Mouse (Mus musculus): ENCODE measurements around the gene Cep55. TPM values are rescaled to one million over a fixed set of nuclear protein-coding genes. Genes with fewer than 3 reads are reported as not detected.
A peak's percentile ranks its signal among the peaks of the same experiment; 100 is the strongest.

The Cep55 gene
- polyA plus RNA-seq, 2 experiments, result 21.0 to 22.0 TPM

DNA sequence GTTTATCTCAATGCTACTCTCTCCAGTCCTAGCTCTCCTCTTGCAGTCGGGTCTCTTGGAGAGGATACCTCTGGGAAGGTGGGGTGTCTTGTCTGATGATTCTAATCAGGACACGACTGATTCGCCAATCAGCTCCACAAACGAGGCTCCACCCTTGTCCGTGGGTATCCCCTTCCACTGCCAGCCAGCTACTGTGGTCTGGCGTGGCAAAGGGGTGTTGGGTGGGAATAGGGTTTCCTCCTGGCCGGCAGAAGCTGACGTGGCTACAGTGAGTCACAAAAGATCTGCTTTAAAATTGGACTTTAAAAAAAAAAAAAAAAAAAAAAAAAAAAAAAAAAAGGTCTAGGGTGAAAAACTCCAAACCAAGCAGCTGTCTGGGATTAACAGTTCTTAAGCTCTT, 56.2 kb downstream of the Cep55 start:
- no peak for TF ChIP-seq POLR2A (IDR thresholded peaks at IDR 0.05; ENCODE audit: borderline replicate concordance, extremely low read depth, insufficient read depth, insufficient read length)
- no peaks in the 10 kb centered on the region for H3K9me3 ChIP-seq (ENCODE audit: control insufficient read depth, low read length)
- no peaks in the 10 kb centered on the region for H3K36me3 ChIP-seq (ENCODE audit: control insufficient read depth, insufficient read depth, low read length)
- no peaks in the 10 kb centered on the region for H3K27me3 ChIP-seq (ENCODE audit: control insufficient read depth, insufficient read depth, low read length)
- H3K9ac ChIP-seq (ENCODE audit: low read depth, low read length, severe bottlenecking), result no peak overlapping the region
- ATAC-seq (ENCODE audit: low FRiP score, low read depth), result no peak
- no peak overlapping the region for H3K4me2 ChIP-seq (replicated peaks; ENCODE audit: low read depth, low read length, severe bottlenecking)
- WGBS, result 76% methylated on average over 8 of the region's 8 CpGs
- no peak for DNase-seq (ENCODE audit: low spot score)
- no peaks in the 10 kb centered on the region for H3K4me1 ChIP-seq (ENCODE audit: control insufficient read depth, insufficient read depth, low read length)
- no peak overlapping the region for H3K27ac ChIP-seq (replicated peaks; ENCODE audit: low read depth, low read length)
- H3K4me3 ChIP-seq (replicated peaks; ENCODE audit: low read length), result no peak overlapping the region

- no peak for TF ChIP-seq POLR2A (IDR thresholded peaks at IDR 0.05; ENCODE audit: borderline replicate concordance, extremely low read depth, insufficient read depth, insufficient read length)
- Histone ChIP-seq H3K27me3 (ENCODE audit: control insufficient read depth, insufficient read depth, low read length) (no peaks in the 10 kb centered on the region), H3K9me3 (ENCODE audit: control insufficient read depth, low read length) (no peaks in the 10 kb centered on the region), H3K27ac (replicated peaks; ENCODE audit: low read depth, low read length) (no peak overlapping the region), H3K9ac (ENCODE audit: low read depth, low read length, severe bottlenecking) (no peak overlapping the region), H3K4me2 (replicated peaks; ENCODE audit: low read depth, low read length, severe bottlenecking) (no peak overlapping the region), H3K4me3 (replicated peaks; ENCODE audit: low read length) (no peak overlapping the region), H3K4me1 (ENCODE audit: control insufficient read depth, insufficient read depth, low read length) (no peaks in the 10 kb centered on the region), H3K36me3 (ENCODE audit: control insufficient read depth, insufficient read depth, low read length) (no peaks in the 10 kb centered on the region)
- ATAC-seq (ENCODE audit: low FRiP score, low read depth) (no peak), DNase-seq (ENCODE audit: low spot score) (no peak)
- 42% methylated on average over 4 of the region's 4 CpGs for WGBS
Observed at GRCm38 (mm10) chr19:38112575-38112974, 57.8 kb downstream of the Cep55 start.

GRCm38 (mm10) chr19:38114834-38115491, 60.2 kb downstream of the Cep55 start:
- Histone ChIP-seq H3K9me3 (ENCODE audit: control insufficient read depth, low read length) (no peaks in the 10 kb centered on the region), H3K9ac (ENCODE audit: low read depth, low read length, severe bottlenecking) (no peak overlapping the region), H3K36me3 (ENCODE audit: control insufficient read depth, insufficient read depth, low read length) (no peaks in the 10 kb centered on the region), H3K27ac (replicated peaks; ENCODE audit: low read depth, low read length) (no peak overlapping the region), H3K4me1 (ENCODE audit: control insufficient read depth, insufficient read depth, low read length) (no peaks in the 10 kb centered on the region), H3K4me2 (replicated peaks; ENCODE audit: low read depth, low read length, severe bottlenecking) (no peak overlapping the region), H3K27me3 (ENCODE audit: control insufficient read depth, insufficient read depth, low read length) (no peaks in the 10 kb centered on the region), H3K4me3 (replicated peaks; ENCODE audit: low read length) (no peak overlapping the region)
- ATAC-seq (ENCODE audit: low FRiP score, low read depth), result no peak
- TF ChIP-seq POLR2A (IDR thresholded peaks at IDR 0.05; ENCODE audit: borderline replicate concordance, extremely low read depth, insufficient read depth, insufficient read length), result no peak
- DNase-seq (ENCODE audit: low spot score), result no peak
- 83% methylated on average over 7 of the region's 7 CpGs for WGBS

DNA sequence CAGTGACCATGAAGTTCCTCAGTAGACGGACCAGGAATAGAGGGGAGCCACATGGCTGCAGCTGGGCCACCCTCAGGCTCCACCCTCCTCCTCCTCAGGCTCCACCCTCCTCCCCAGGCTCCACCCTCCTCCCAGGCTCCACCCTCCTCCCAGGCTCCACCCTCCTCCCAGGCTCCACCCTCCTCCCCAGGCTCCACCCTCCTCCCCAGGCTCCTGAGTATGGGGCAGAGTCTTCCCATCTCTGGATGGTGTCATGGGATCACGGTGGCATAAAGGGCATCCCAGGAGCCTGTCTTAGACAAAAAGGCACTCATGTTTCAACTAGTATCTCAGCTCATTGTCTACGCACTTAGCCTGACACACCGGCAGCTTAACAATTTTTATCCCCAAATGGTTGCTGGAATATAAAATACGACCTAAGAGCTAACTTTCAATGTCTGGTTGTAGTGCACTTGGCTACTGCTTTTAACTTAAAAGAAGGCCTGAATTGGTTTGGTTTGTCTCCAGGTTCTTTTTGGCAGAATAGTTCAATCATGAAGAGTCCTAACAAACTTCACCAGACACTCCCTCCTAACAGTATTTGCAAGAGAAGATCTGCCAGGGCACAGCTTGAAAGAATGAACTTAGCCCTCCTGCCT, 65.4 kb downstream of the Cep55 start:
- no peaks in the 10 kb centered on the region for H3K36me3 ChIP-seq (ENCODE audit: control insufficient read depth, insufficient read depth, low read length)
- H3K27ac ChIP-seq (replicated peaks; ENCODE audit: low read depth, low read length), result no peak overlapping the region
- peaks cover 16% of the 10 kb centered on the region for H3K27me3 ChIP-seq (ENCODE audit: control insufficient read depth, insufficient read depth, low read length)
- no peak for ATAC-seq (ENCODE audit: low FRiP score, low read depth)
- DNase-seq (ENCODE audit: low spot score), result no peak
- H3K4me2 ChIP-seq (replicated peaks; ENCODE audit: low read depth, low read length, severe bottlenecking), result no peak overlapping the region
- no peaks in the 10 kb centered on the region for H3K4me1 ChIP-seq (ENCODE audit: control insufficient read depth, insufficient read depth, low read length)
- H3K4me3 ChIP-seq (replicated peaks; ENCODE audit: low read length), result no peak overlapping the region
- 82% methylated on average over 5 of the region's 5 CpGs for WGBS
- no peak for TF ChIP-seq POLR2A (IDR thresholded peaks at IDR 0.05; ENCODE audit: borderline replicate concordance, extremely low read depth, insufficient read depth, insufficient read length)
- no peak overlapping the region for H3K9ac ChIP-seq (ENCODE audit: low read depth, low read length, severe bottlenecking)
- no peaks in the 10 kb centered on the region for H3K9me3 ChIP-seq (ENCODE audit: control insufficient read depth, low read length)

DNA sequence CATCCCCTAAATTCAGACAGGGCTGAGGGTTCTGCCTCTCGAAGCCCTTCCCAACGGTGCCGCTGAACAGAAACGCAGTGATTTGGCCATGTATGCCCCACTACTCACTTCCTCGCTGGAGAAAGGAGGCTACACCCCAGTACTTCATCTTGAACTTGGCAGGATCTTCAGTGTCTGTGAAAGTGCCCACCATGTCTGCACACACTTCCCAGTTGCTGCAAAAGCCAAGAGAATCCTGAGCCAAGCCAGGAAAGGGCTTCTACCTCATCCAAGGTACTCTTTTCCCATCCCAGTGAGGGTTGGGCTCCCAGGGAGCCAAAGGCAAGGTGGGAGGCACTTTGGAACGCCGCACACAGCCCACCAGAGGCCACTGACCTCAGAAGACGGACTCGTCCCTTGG, 69.1 kb downstream of the Cep55 start:
- H3K4me1 ChIP-seq (ENCODE audit: control insufficient read depth, insufficient read depth, low read length), result no peaks in the 10 kb centered on the region
- TF ChIP-seq POLR2A (IDR thresholded peaks at IDR 0.05; ENCODE audit: borderline replicate concordance, extremely low read depth, insufficient read depth, insufficient read length), result no peak
- 17% methylated on average over 9 of the region's 9 CpGs for WGBS
- DNase-seq (ENCODE audit: low spot score) (no peak), ATAC-seq (ENCODE audit: low FRiP score, low read depth) (no peak)
- H3K36me3 ChIP-seq (ENCODE audit: control insufficient read depth, insufficient read depth, low read length), result no peaks in the 10 kb centered on the region
- H3K4me3 ChIP-seq (replicated peaks; ENCODE audit: low read length), result peak overlapping the region; percentile 56
- H3K9me3 ChIP-seq (ENCODE audit: control insufficient read depth, low read length), result no peaks in the 10 kb centered on the region
- H3K4me2 ChIP-seq (replicated peaks; ENCODE audit: low read depth, low read length, severe bottlenecking), result peak overlapping the region; percentile 94
- H3K27me3 ChIP-seq (ENCODE audit: control insufficient read depth, insufficient read depth, low read length), result peaks cover 16% of the 10 kb centered on the region
- H3K27ac ChIP-seq (replicated peaks; ENCODE audit: low read depth, low read length), result no peak overlapping the region
- H3K9ac ChIP-seq (ENCODE audit: low read depth, low read length, severe bottlenecking), result peak overlapping the region; percentile 63

Other genes with a start within 250 kb of the Cep55 start
- gene Myof, start 11.4 kb upstream of the Cep55 start, polyA plus RNA-seq (2012; rRNA removed), result 32.8 and 35.9 TPM in 2 replicates
- 19.7 and 21.8 TPM in 2 replicates for gene Myof, start 11.4 kb upstream of the Cep55 start, polyA plus RNA-seq (2014; fragmentation: Nextera tagmentation; extraction: Ambion mirVana)
- gene Ffar4, start 42.1 kb downstream of the Cep55 start, polyA plus RNA-seq (2012; rRNA removed), result 0.44 and 0.55 TPM in 2 replicates
- 0.22 TPM in 1 of 2 replicates, not detected in the other for gene Ffar4, start 42.1 kb downstream of the Cep55 start, polyA plus RNA-seq (2014; fragmentation: Nextera tagmentation; extraction: Ambion mirVana)
- gene Rbp4, start 70.3 kb downstream of the Cep55 start, polyA plus RNA-seq (2012; rRNA removed), result 20.1 and 20.5 TPM in 2 replicates
- gene Rbp4, start 70.3 kb downstream of the Cep55 start, polyA plus RNA-seq (2014; fragmentation: Nextera tagmentation; extraction: Ambion mirVana), result 16.0 and 18.0 TPM in 2 replicates
- 0.04 TPM in 1 of 2 replicates, not detected in the other for gene Pde6c, start 77.8 kb downstream of the Cep55 start, polyA plus RNA-seq (2012; rRNA removed)
- gene Pde6c, start 77.8 kb downstream of the Cep55 start, polyA plus RNA-seq (2014; fragmentation: Nextera tagmentation; extraction: Ambion mirVana), result not detected in 2 replicates
- gene Fra10ac1, start 169.1 kb downstream of the Cep55 start, polyA plus RNA-seq (2012; rRNA removed), result 16.7 and 30.9 TPM in 2 replicates
- gene Fra10ac1, start 169.1 kb downstream of the Cep55 start, polyA plus RNA-seq (2014; fragmentation: Nextera tagmentation; extraction: Ambion mirVana), result 32.4 and 33.6 TPM in 2 replicates
- gene Lgi1, start 209.5 kb downstream of the Cep55 start, polyA plus RNA-seq (2012; rRNA removed), result 2.3 and 2.5 TPM in 2 replicates
- 1.7 and 3.3 TPM in 2 replicates for gene Lgi1, start 209.5 kb downstream of the Cep55 start, polyA plus RNA-seq (2014; fragmentation: Nextera tagmentation; extraction: Ambion mirVana)

All from limb, embryonic 14.5 days (tissue).